Mouse (Mus musculus) heart, adult 2 months (tissue): ENCODE data around the gene Prdm5. TPM values are rescaled to one million over a fixed set of nuclear protein-coding genes. Genes with fewer than 3 reads are reported as not detected.

Experiments
- DNase-seq, 2 experiments: peaks; one replicate each; pipeline ENCODE4 v3.0.0; 2021
- H3K27ac ChIP-seq: fragments of 200-600 bp; 2 replicates; pipeline ENCODE4 v1.8.1; 2022
- H3K27me3 ChIP-seq: fragments of 200-500 bp; 2 replicates; pipeline ENCODE4 v1.6.1; 2012; ENCODE audit warnings: mild to moderate bottlenecking, low read length, inconsistent platforms, mixed read lengths; ENCODE audit not compliant: control insufficient read depth, insufficient read depth
- H3K36me3 ChIP-seq: fragments of 200-500 bp; 2 replicates; pipeline ENCODE4 v1.6.1; 2012; ENCODE audit warnings: low read length, inconsistent platforms; ENCODE audit not compliant: control insufficient read depth, insufficient read depth
- H3K4me1 ChIP-seq: fragments of 200-500 bp; 2 replicates; pipeline ENCODE4 v1.6.1; 2011; ENCODE audit warnings: low read length; ENCODE audit not compliant: control insufficient read depth, insufficient read depth
- H3K4me3 ChIP-seq: fragments of 200-600 bp; 2 replicates; pipeline ENCODE4 v1.8.1; 2022
- H3K79me2 ChIP-seq: fragments of 200-500 bp; replicated peaks from 2 replicates; pipeline ENCODE4 v1.6.1; 2012; ENCODE audit warnings: mild to moderate bottlenecking, inconsistent platforms, low read length, moderate library complexity, mixed read lengths; ENCODE audit not compliant: control insufficient read depth, insufficient read depth
- H3K9ac ChIP-seq: fragments of 200-500 bp; 2 replicates; pipeline ENCODE4 v1.6.1; 2012; ENCODE audit warnings: low read depth, mild to moderate bottlenecking, control low read depth, inconsistent platforms, low read length, mixed read lengths
- CTCF ChIP-seq: fragments of 200-600 bp; IDR thresholded peaks from 2 replicates; pipeline ENCODE4 v1.8.1; 2022; ENCODE audit warnings: antibody characterized with exemption, mild to moderate bottlenecking, moderate library complexity
- EP300 ChIP-seq: fragments of 200-500 bp; IDR thresholded peaks from 2 replicates; pipeline ENCODE4 v1.6.1; 2011; ENCODE audit warnings: low read depth, low read length, control low read depth; ENCODE audit not compliant: insufficient read depth
- POLR2A ChIP-seq: fragments of 200-500 bp; IDR thresholded peaks from 2 replicates; pipeline ENCODE4 v1.6.1; 2011; ENCODE audit warnings: mild to moderate bottlenecking, low read depth, low read length, control low read depth; ENCODE audit not compliant: insufficient read depth
- WGBS: fragments of 180-500 bp; shearing (Covaris S2); methylation state at CpG from one replicate; pipeline ENCODE4 v1.1.7; 2018; 5-methylcytosine and 5-hydroxymethylcytosine counted together
- intact Hi-C: fragments of 180-260 bp; cut with DNase I; formaldehyde crosslinking; loops from one replicate; pipeline ENCODE4 v1.15.1; 2025
- polyA plus RNA-seq: library from polyadenylated mRNA; depleted of rRNA; stranded (reverse); fragments of >200 nt; gene quantifications from 2 replicates; pipeline ENCODE4 v1.2.3, GENCODE M21; 2012
- total RNA-seq, 2 experiments: library from RNA; stranded (reverse); gene quantifications; 2 replicates each; pipeline ENCODE4 v1.2.3; 2021

The Prdm5 gene
- total and polyA plus RNA-seq, 3 experiments, result 2.8 to 8.4 (median 7.5) TPM

- WGBS, result 95% methylated on average over 4 of the region's 4 CpGs
- Histone ChIP-seq H3K4me3 (no peak overlapping the region), H3K36me3 (no peaks in the 10 kb centered on the region), H3K9ac (no peak overlapping the region), H3K4me1 (no peaks in the 10 kb centered on the region), H3K27ac (no peak overlapping the region), H3K79me2 (no peaks in the 10 kb centered on the region), H3K27me3 (no peaks in the 10 kb centered on the region)
- intact Hi-C loops, result no loop called here
- no peak for DNase-seq
- TF ChIP-seq EP300 (no peak), POLR2A (no peak), CTCF (no peak)
Observed at GRCm38 (mm10) chr6:65923501-65924084, 144.8 kb downstream of the Prdm5 start.

DNA sequence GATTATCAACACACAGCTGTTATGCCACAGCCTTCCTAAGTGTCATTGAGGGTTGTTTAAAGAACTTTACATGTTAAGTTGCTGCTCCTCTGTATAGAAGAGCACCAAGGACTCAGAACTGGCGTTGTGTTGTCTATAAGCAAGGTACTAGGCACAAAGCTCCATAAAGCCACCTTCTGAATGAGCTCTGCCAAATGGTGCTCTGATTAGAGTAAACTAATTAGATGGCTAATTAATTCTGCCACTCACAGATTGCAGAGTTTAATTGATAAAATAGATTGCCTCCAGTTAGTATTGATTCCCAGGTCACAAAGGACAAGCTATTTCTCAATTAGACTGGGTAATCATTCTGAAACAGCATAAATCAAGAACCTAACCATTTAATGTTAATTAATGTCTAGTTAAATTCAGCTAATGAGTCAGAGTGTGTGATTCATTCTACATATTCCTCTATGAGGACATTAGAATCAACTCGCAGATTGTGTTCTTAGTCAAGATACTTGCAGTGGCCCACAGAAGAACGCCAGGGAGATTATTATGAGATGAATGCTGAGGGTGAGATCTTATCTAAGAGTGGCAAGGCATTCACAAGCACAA, 147.0 kb downstream of the Prdm5 start:
- 92% methylated on average over 3 of the region's 3 CpGs for WGBS
- H3K79me2 ChIP-seq, result no peaks in the 10 kb centered on the region
- no peak for DNase-seq
- H3K4me1 ChIP-seq, result no peaks in the 10 kb centered on the region
- intact Hi-C loops, result no loop called here
- H3K4me3 ChIP-seq, result no peak overlapping the region
- H3K27ac ChIP-seq, result no peak overlapping the region
- H3K27me3 ChIP-seq, result no peaks in the 10 kb centered on the region
- TF ChIP-seq EP300 (no peak), POLR2A (no peak), CTCF (no peak)
- H3K36me3 ChIP-seq, result no peaks in the 10 kb centered on the region
- H3K9ac ChIP-seq, result no peak overlapping the region

DNA sequence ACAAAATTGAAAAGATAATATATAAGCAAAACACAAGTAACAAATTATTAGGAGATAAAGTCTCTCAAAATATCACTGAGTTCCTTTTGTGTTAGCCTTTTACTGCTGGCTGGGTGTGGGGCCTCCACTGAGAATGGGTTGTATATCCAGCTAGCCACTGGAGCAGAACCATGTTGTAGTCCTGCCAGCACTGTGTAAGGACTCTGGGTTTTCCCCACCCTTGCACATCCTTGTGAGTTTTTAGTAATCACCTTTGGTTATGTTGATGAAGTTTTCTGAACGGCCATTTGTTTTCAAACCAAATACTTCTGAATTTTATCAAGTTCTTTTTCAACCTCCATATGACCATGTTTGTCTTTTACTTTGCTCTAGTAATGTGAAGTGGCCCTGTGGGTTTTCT, 151.7 kb downstream of the Prdm5 start:
- DNase-seq, result no peak
- Histone ChIP-seq H3K4me3 (no peak overlapping the region), H3K79me2 (no peaks in the 10 kb centered on the region), H3K27ac (no peak overlapping the region), H3K27me3 (no peaks in the 10 kb centered on the region), H3K9ac (no peak overlapping the region), H3K36me3 (no peaks in the 10 kb centered on the region), H3K4me1 (no peaks in the 10 kb centered on the region)
- TF ChIP-seq POLR2A, result no peak
- TF ChIP-seq EP300, result no peak
- TF ChIP-seq CTCF, result no peak
- 82% methylated on average over 1 of the region's 1 CpGs for WGBS
- intact Hi-C loops, result no loop called here

DNA sequence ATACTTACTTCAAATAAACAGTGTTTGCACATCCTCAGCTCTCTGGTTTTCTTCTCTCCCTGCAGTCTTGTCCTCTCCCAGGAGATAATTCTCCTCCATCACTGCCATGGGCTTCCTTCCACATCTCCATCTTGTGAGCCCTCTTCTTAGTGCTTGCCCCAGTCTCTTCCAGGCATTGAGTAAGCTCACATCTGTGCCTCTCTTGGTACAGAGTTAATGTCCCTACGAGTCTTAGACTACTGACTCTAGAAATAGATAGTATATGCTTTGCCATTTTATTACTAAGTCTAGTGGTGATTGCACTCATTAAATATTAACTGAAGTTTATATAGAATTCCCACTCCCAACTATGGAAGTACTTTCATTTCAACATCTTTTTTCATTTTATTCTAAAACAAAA, 154.0 kb downstream of the Prdm5 start:
- Histone ChIP-seq H3K36me3 (no peaks in the 10 kb centered on the region), H3K27ac (no peak overlapping the region), H3K79me2 (no peaks in the 10 kb centered on the region), H3K4me3 (no peak overlapping the region), H3K9ac (no peak overlapping the region), H3K27me3 (no peaks in the 10 kb centered on the region), H3K4me1 (no peaks in the 10 kb centered on the region)
- intact Hi-C loops, result no loop called here
- WGBS, result 80% methylated on average over 1 of the region's 1 CpGs
- no peak for DNase-seq
- TF ChIP-seq EP300 (no peak), POLR2A (no peak), CTCF (no peak)

GRCm38 (mm10) chr6:65933177-65933576, 154.4 kb downstream of the Prdm5 start:
- Histone ChIP-seq H3K4me3 (no peak overlapping the region), H3K4me1 (no peaks in the 10 kb centered on the region), H3K27me3 (no peaks in the 10 kb centered on the region), H3K36me3 (no peaks in the 10 kb centered on the region), H3K79me2 (no peaks in the 10 kb centered on the region), H3K27ac (no peak overlapping the region), H3K9ac (no peak overlapping the region)
- intact Hi-C loops, result no loop called here
- TF ChIP-seq EP300 (no peak), POLR2A (no peak), CTCF (no peak)
- WGBS, result 67% methylated on average over 4 of the region's 4 CpGs
- DNase-seq, result no peak

GRCm38 (mm10) chr6:65935566-65936281, 156.9 kb downstream of the Prdm5 start:
- no peaks in the 10 kb centered on the region for H3K36me3 ChIP-seq
- intact Hi-C loops, result no loop called here
- H3K79me2 ChIP-seq, result no peaks in the 10 kb centered on the region
- no peak for DNase-seq
- 85% methylated on average over 7 of the region's 7 CpGs for WGBS
- TF ChIP-seq POLR2A (no peak), EP300 (no peak), CTCF (no peak)
- no peaks in the 10 kb centered on the region for H3K27me3 ChIP-seq
- no peak overlapping the region for H3K4me3 ChIP-seq
- H3K9ac ChIP-seq, result no peak overlapping the region
- no peaks in the 10 kb centered on the region for H3K4me1 ChIP-seq
- no peak overlapping the region for H3K27ac ChIP-seq
